Mouse (Mus musculus) forebrain, embryonic 10.5 days (tissue): Measurements from ENCODE around the gene Exoc3l2. TPM values are rescaled to one million over a fixed set of nuclear protein-coding genes. Genes with fewer than 3 reads are reported as not detected.

Source experiments
- DNase-seq: peaks from one replicate; pipeline ENCODE4 v3.0.0-alpha.2; 2017; ENCODE audit warnings: low spot score; ENCODE audit errors: extremely low spot score
- H3K27ac ChIP-seq: fragments of 300-500 bp; sonication (generic); 2 replicates; pipeline ENCODE4 v1.5.1; 2016; ENCODE audit warnings: mild to moderate bottlenecking
- H3K27me3 ChIP-seq: fragments of 300-500 bp; sonication (generic); 2 replicates; pipeline ENCODE4 v1.6.1; 2016; ENCODE audit warnings: mild to moderate bottlenecking; ENCODE audit not compliant: poor library complexity, severe bottlenecking
- H3K36me3 ChIP-seq: fragments of 300-500 bp; sonication (generic); replicated peaks from 2 replicates; pipeline ENCODE4 v1.6.1; 2016; ENCODE audit warnings: mild to moderate bottlenecking, moderate library complexity
- H3K4me1 ChIP-seq: fragments of 300-500 bp; sonication (generic); 2 replicates; pipeline ENCODE4 v1.6.1; 2016
- H3K4me3 ChIP-seq: fragments of 300-500 bp; sonication (generic); 2 replicates; pipeline ENCODE4 v1.5.1; 2016; ENCODE audit warnings: mild to moderate bottlenecking, moderate library complexity
- H3K9me3 ChIP-seq: fragments of 300-500 bp; sonication (generic); 2 replicates; pipeline ENCODE4 v1.6.1; 2016; ENCODE audit warnings: mild to moderate bottlenecking, moderate library complexity
- WGBS: fragments of 180-500 bp; shearing (Covaris S2); methylation state at CpG from one replicate; pipeline ENCODE4 v1.1.7; 2016; 5-methylcytosine and 5-hydroxymethylcytosine counted together
- polyA plus RNA-seq: library from polyadenylated mRNA; unstranded; fragments of >200 nt; fragmentation: Nextera tagmentation; extraction: Ambion mirVana; gene quantifications from 2 replicates; pipeline ENCODE4 v1.2.1, GENCODE M21; 2016

Gene Exoc3l2
- polyA plus RNA-seq, 1 experiment from 2014 or later = 0.99 TPM

DNA sequence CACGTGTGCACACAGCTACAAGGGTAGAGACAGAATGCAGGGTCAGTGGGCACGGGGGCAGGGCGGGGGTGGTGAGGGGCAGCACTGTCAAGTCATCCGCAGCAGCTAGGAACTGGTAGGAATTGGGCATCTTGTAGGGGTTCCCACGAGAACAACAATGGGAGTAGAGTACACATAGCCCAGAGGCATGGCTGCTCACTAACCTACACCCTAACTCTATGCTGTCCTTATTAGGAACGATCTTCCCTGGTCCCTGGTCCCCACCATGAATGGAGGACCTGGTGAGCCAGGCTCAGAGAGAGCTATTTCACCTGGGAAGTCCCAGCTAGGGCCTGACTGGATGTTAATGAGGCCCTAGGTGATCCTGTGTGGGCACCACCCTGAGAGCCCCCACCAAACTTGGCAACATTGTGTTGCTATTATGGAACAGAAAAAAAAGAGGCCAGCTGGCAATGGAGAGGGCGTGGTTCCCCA, 78.6 kb downstream of the Exoc3l2 start:
- H3K27ac ChIP-seq = no peak overlapping the region
- peaks cover 16% of the 10 kb centered on the region for H3K4me1 ChIP-seq
- no peaks in the 10 kb centered on the region for H3K27me3 ChIP-seq

GRCm38 (mm10) chr7:19542155-19542691, 79.1 kb downstream of the Exoc3l2 start:
- Histone ChIP-seq H3K4me1 (peaks cover 16% of the 10 kb centered on the region), H3K27me3 (no peaks in the 10 kb centered on the region), H3K36me3 (peaks cover 16% of the 10 kb centered on the region), H3K9me3 (no peaks in the 10 kb centered on the region), H3K4me3 (no peak overlapping the region), H3K27ac (no peak overlapping the region)
- DNase-seq = no peak
- WGBS = 78% methylated on average over 8 of the region's 8 CpGs

More for the DNA sequence above, 78.6 kb downstream of the Exoc3l2 start:
- no peak overlapping the region for H3K4me3 ChIP-seq
- no peak for DNase-seq
- no peaks in the 10 kb centered on the region for H3K9me3 ChIP-seq
- peaks cover 18% of the 10 kb centered on the region for H3K36me3 ChIP-seq
- 87% methylated on average over 7 of the region's 7 CpGs for WGBS

- Histone ChIP-seq H3K36me3 (peaks cover 9% of the 10 kb centered on the region; the same call in 1 of the 2 replicates), H3K27me3 (no peaks in the 10 kb centered on the region), H3K27ac (no peak overlapping the region), H3K9me3 (no peaks in the 10 kb centered on the region), H3K4me1 (peaks cover 16% of the 10 kb centered on the region), H3K4me3 (no peak overlapping the region)
- DNase-seq = no peak
- WGBS = 63% methylated on average over 6 of the region's 6 CpGs
These were observed 80.5 kb downstream of the Exoc3l2 start for GRCm38 (mm10) chr7:19543584-19543983.

- H3K4me3 ChIP-seq = no peak overlapping the region
- no peaks in the 10 kb centered on the region for H3K9me3 ChIP-seq
- peaks cover 10% of the 10 kb centered on the region for H3K36me3 ChIP-seq
- no peaks in the 10 kb centered on the region for H3K27me3 ChIP-seq
- DNase-seq = no peak
- no peak overlapping the region for H3K27ac ChIP-seq
- peaks cover 16% of the 10 kb centered on the region for H3K4me1 ChIP-seq
- 85% methylated on average over 3 of the region's 3 CpGs for WGBS
These were observed 82.9 kb downstream of the Exoc3l2 start for GRCm38 (mm10) chr7:19546007-19546406.

Other genes starting within 250 kb of the Exoc3l2 start
- gene Opa3, start 235.0 kb upstream of the Exoc3l2 start, polyA plus RNA-seq = 50.7 and 51.4 TPM in 2 replicates
- 47.4 and 56.9 TPM in 2 replicates for gene Vasp, start 191.5 kb upstream of the Exoc3l2 start, polyA plus RNA-seq
- gene Ppm1n, start 183.3 kb upstream of the Exoc3l2 start, polyA plus RNA-seq = 0.41 and 0.51 TPM in 2 replicates
- 32.1 and 33.1 TPM in 2 replicates for gene Rtn2, start 180.7 kb upstream of the Exoc3l2 start, polyA plus RNA-seq
- 0.10 TPM in 1 of 2 replicates, not detected in the other for gene Fosb, start 153.3 kb upstream of the Exoc3l2 start, polyA plus RNA-seq
- gene Ercc1, start 118.6 kb upstream of the Exoc3l2 start, polyA plus RNA-seq = 95.3 and 96.1 TPM in 2 replicates
- gene Cd3eap, start 103.8 kb upstream of the Exoc3l2 start, polyA plus RNA-seq = 30.9 and 32.2 TPM in 2 replicates
- 5.4 and 6.3 TPM in 2 replicates for gene Ppp1r13l, start 103.6 kb upstream of the Exoc3l2 start, polyA plus RNA-seq
- 26.9 and 28.7 TPM in 2 replicates for gene Ercc2, start 81.3 kb upstream of the Exoc3l2 start, polyA plus RNA-seq
- 3.6 and 4.8 TPM in 2 replicates for gene Klc3, start 59.2 kb upstream of the Exoc3l2 start, polyA plus RNA-seq
- not detected in 2 replicates for gene Ckm, start 58.6 kb upstream of the Exoc3l2 start, polyA plus RNA-seq
- 5.7 and 6.5 TPM in 2 replicates for gene Mark4, start 4.5 kb upstream of the Exoc3l2 start, polyA plus RNA-seq
- 2.1 and 2.3 TPM in 2 replicates for gene Bloc1s3, start 45.0 kb downstream of the Exoc3l2 start, polyA plus RNA-seq
- gene Trappc6a, start 45.1 kb downstream of the Exoc3l2 start, polyA plus RNA-seq = 53.8 and 60.9 TPM in 2 replicates
- 0.06 and 0.12 TPM in 2 replicates for gene Nkpd1, start 54.5 kb downstream of the Exoc3l2 start, polyA plus RNA-seq
- 20.2 and 22.2 TPM in 2 replicates for gene Ppp1r37, start 99.7 kb downstream of the Exoc3l2 start, polyA plus RNA-seq
- gene Zfp296, start 114.0 kb downstream of the Exoc3l2 start, polyA plus RNA-seq = 0.30 and 0.47 TPM in 2 replicates
- gene Gemin7, start 114.3 kb downstream of the Exoc3l2 start, polyA plus RNA-seq = 180 and 186 TPM in 2 replicates
- gene Clasrp, start 141.2 kb downstream of the Exoc3l2 start, polyA plus RNA-seq = 53.6 and 54.0 TPM in 2 replicates
- gene Relb, start 166.1 kb downstream of the Exoc3l2 start, polyA plus RNA-seq = 3.0 TPM in 2 replicates
- gene Clptm1, start 201.7 kb downstream of the Exoc3l2 start, polyA plus RNA-seq = 70.6 and 75.6 TPM in 2 replicates
- 0.39 TPM in 1 of 2 replicates, not detected in the other for gene Apoc2, start 214.6 kb downstream of the Exoc3l2 start, polyA plus RNA-seq
- not detected in 2 replicates for gene Gm44805, start 218.1 kb downstream of the Exoc3l2 start, polyA plus RNA-seq
- gene Apoc4, start 218.1 kb downstream of the Exoc3l2 start, polyA plus RNA-seq = not detected in 2 replicates
- gene Apoc1, start 229.3 kb downstream of the Exoc3l2 start, polyA plus RNA-seq = 2.3 TPM in 2 replicates
- 140 and 154 TPM in 2 replicates for gene Apoe, start 235.9 kb downstream of the Exoc3l2 start, polyA plus RNA-seq